Mouse (Mus musculus): ENCODE measurements around the gene Gcm1. TPM values are rescaled to one million over a fixed set of nuclear protein-coding genes. Genes with fewer than 3 reads are reported as not detected.
A peak's percentile ranks its signal among the peaks of the same experiment; 100 is the strongest.

The Gcm1 gene
- not detected for total RNA-seq (2021)

- DNase-seq (ENCODE audit: low spot score in 2 of 2) = no peak
- intact Hi-C loops (cut with DNase I) = no loop called here
Observed at GRCm38 (mm10) chr9:78051677-78052076, at the start of gene Gcm1. TSS of gene Gcm1 (plus strand) at chr9:78051924.

- intact Hi-C loops (cut with DNase I) = no loop called here
- DNase-seq (ENCODE audit: low spot score in 2 of 2) = no peak
Observed at GRCm38 (mm10) chr9:78003278-78003677, 48.4 kb upstream of the Gcm1 start.

- DNase-seq (ENCODE audit: low spot score in 2 of 2) = no peak
- intact Hi-C loops (cut with DNase I) = no loop called here
Observed at GRCm38 (mm10) chr9:78005481-78005880, 46.2 kb upstream of the Gcm1 start.

GRCm38 (mm10) chr9:78006209-78007001 lies 45.3 kb upstream of the Gcm1 start:
- intact Hi-C loops (cut with DNase I) = loop anchor here (1.0 to 2.0 kb wide), 2 partner anchors 90 to 200 kb away; no protein-coding TSS in a partner anchor
- DNase-seq (ENCODE audit: low spot score in 2 of 2) = peak; percentile 61 to 62

- DNase-seq (ENCODE audit: low spot score in 2 of 2) = no peak
- intact Hi-C loops (cut with DNase I) = no loop called here
Observed at GRCm38 (mm10) chr9:78009382-78009781, 42.3 kb upstream of the Gcm1 start.

GRCm38 (mm10) chr9:78010187-78010586 lies 41.5 kb upstream of the Gcm1 start:
- intact Hi-C loops (cut with DNase I) = no loop called here
- DNase-seq (ENCODE audit: low spot score in 2 of 2) = no peak

GRCm38 (mm10) chr9:78010707-78011106 lies 41.0 kb upstream of the Gcm1 start:
- no peak for DNase-seq (ENCODE audit: low spot score in 2 of 2)
- intact Hi-C loops (cut with DNase I) = no loop called here

GRCm38 (mm10) chr9:78012066-78012465 lies 39.7 kb upstream of the Gcm1 start:
- intact Hi-C loops (cut with DNase I) = no loop called here
- no peak for DNase-seq (ENCODE audit: low spot score in 2 of 2)

GRCm38 (mm10) chr9:78012681-78013080 lies 39.0 kb upstream of the Gcm1 start:
- no peak for DNase-seq (ENCODE audit: low spot score in 2 of 2)
- intact Hi-C loops (cut with DNase I) = no loop called here

- DNase-seq (ENCODE audit: low spot score in 2 of 2) = no peak
- intact Hi-C loops (cut with DNase I) = no loop called here
Observed at GRCm38 (mm10) chr9:78013813-78014212, 37.9 kb upstream of the Gcm1 start.

GRCm38 (mm10) chr9:78015816-78016215 lies 35.9 kb upstream of the Gcm1 start:
- intact Hi-C loops (cut with DNase I) = no loop called here
- no peak for DNase-seq (ENCODE audit: low spot score in 2 of 2)

- DNase-seq (ENCODE audit: low spot score in 2 of 2) = no peak
- intact Hi-C loops (cut with DNase I) = no loop called here
Observed at GRCm38 (mm10) chr9:78016288-78016687, 35.4 kb upstream of the Gcm1 start.

GRCm38 (mm10) chr9:78021256-78021655 lies 30.5 kb upstream of the Gcm1 start:
- no peak for DNase-seq (ENCODE audit: low spot score in 2 of 2)
- intact Hi-C loops (cut with DNase I) = no loop called here

- intact Hi-C loops (cut with DNase I) = no loop called here
- DNase-seq (ENCODE audit: low spot score in 2 of 2) = peak; percentile 4 to 30
Observed at GRCm38 (mm10) chr9:78022187-78022945, 29.4 kb upstream of the Gcm1 start.

GRCm38 (mm10) chr9:78024823-78025222 lies 26.9 kb upstream of the Gcm1 start:
- peak; percentile 55 to 64 for DNase-seq (ENCODE audit: low spot score in 2 of 2)
- intact Hi-C loops (cut with DNase I) = loop anchor here (1.0 to 5.0 kb wide), 2 partner anchors 218 to 368 kb away; no protein-coding TSS in a partner anchor

- intact Hi-C loops (cut with DNase I) = loop anchor here (5.0 kb wide), 1 partner anchor 370 kb away; no protein-coding TSS in a partner anchor
- DNase-seq (ENCODE audit: low spot score in 2 of 2) = no peak
Observed at GRCm38 (mm10) chr9:78027099-78027498, 24.6 kb upstream of the Gcm1 start.

- intact Hi-C loops (cut with DNase I) = loop anchor here (10.0 kb wide), 1 partner anchor 436 kb away; no protein-coding TSS in a partner anchor
- DNase-seq (ENCODE audit: low spot score in 2 of 2) = no peak
Observed at GRCm38 (mm10) chr9:78030835-78031456, 20.8 kb upstream of the Gcm1 start.

GRCm38 (mm10) chr9:78032930-78033329 lies 18.8 kb upstream of the Gcm1 start:
- intact Hi-C loops (cut with DNase I) = loop anchor here (10.0 kb wide), 1 partner anchor 438 kb away; no protein-coding TSS in a partner anchor

GRCm38 (mm10) chr9:78035296-78035695 lies 16.4 kb upstream of the Gcm1 start:
- intact Hi-C loops (cut with DNase I) = loop anchor here (10.0 kb wide), 1 partner anchor 440 kb away; no protein-coding TSS in a partner anchor
- no peak for DNase-seq (ENCODE audit: low spot score in 2 of 2)

More at GRCm38 (mm10) chr9:78032930-78033329, 18.8 kb upstream of the Gcm1 start:
- DNase-seq (ENCODE audit: low spot score in 2 of 2) = no peak

GRCm38 (mm10) chr9:78035831-78036230 lies 15.9 kb upstream of the Gcm1 start:
- no peak for DNase-seq (ENCODE audit: low spot score in 2 of 2)
- intact Hi-C loops (cut with DNase I) = loop anchor here (10.0 kb wide), 1 partner anchor 441 kb away; no protein-coding TSS in a partner anchor

Data from left cerebral cortex, postnatal 25 days (tissue).